Mouse (Mus musculus) ES-E14 (cell line): ENCODE measurements at regions not wholly inside any gene's neighbourhood (a gene's known extent, or its start where the extent isn't known, plus 50 kb on each side); places are given as distances from the start of the nearest gene placed in this dataset.
A peak's percentile ranks its signal among the peaks of the same experiment; 100 is the strongest.
"Not testable (repeated sequence)": the region's sequence is repeated elsewhere in the genome, so short reads cannot be mapped to it uniquely, and the experiment has no call there.

ENCODE experiments used
- DNase-seq: peaks from one replicate; pipeline ENCODE4 v3.0.0-alpha.2; 2013; ENCODE audit warnings: low read depth, low spot score
- H3K27ac ChIP-seq: 2 replicates; pipeline ENCODE4 v1.5.1; 2012; ENCODE audit warnings: low read depth, mild to moderate bottlenecking, low read length, moderate library complexity, mixed read lengths; ENCODE audit not compliant: poor library complexity, insufficient read depth, severe bottlenecking
- H3K36me3 ChIP-seq: 2 replicates; pipeline ENCODE4 v1.6.1; 2012; ENCODE audit warnings: mild to moderate bottlenecking, low read length, moderate library complexity, mixed read lengths; ENCODE audit not compliant: control insufficient read depth, poor library complexity, insufficient read depth, severe bottlenecking
- H3K4me1 ChIP-seq, 2 experiments: fragments of 150-350 bp in 1 of 2; sonication (generic) in 1 of 2; 2 replicates each; pipeline ENCODE4 v1.6.1; 2012; ENCODE audit warnings: low read length in 2 of 2, mild to moderate bottlenecking in 1 of 2, mixed read lengths in 1 of 2; ENCODE audit not compliant: control insufficient read depth in 2 of 2, insufficient read depth in 2 of 2, poor library complexity in 1 of 2
- H3K4me3 ChIP-seq, 2 experiments: fragments of 150-350 bp in 1 of 2; sonication (generic) in 1 of 2; 2 replicates each; pipeline ENCODE4 v1.5.1; 2012; ENCODE audit warnings: low read length in 2 of 2, low read depth in 1 of 2, mild to moderate bottlenecking in 1 of 2, mixed read lengths in 1 of 2; ENCODE audit not compliant: insufficient read depth in 1 of 2, poor library complexity in 1 of 2, severe bottlenecking in 1 of 2
- H3K9ac ChIP-seq: 2 replicates; pipeline ENCODE4 v1.6.1; 2012; ENCODE audit warnings: low read depth, mild to moderate bottlenecking, low read length, mixed read lengths; ENCODE audit not compliant: poor library complexity, insufficient read depth, severe bottlenecking
- H3K9me3 ChIP-seq: fragments of 150-350 bp; sonication (generic); 2 replicates; pipeline ENCODE4 v1.6.1; 2012; ENCODE audit warnings: low read depth, mild to moderate bottlenecking, low read length; ENCODE audit not compliant: control insufficient read depth, insufficient read depth
- CHD2 ChIP-seq: IDR thresholded peaks from 2 replicates; pipeline ENCODE4 v1.6.1; 2014; ENCODE audit warnings: mild to moderate bottlenecking, low read depth, low read length, inconsistent platforms
- HCFC1 ChIP-seq: IDR thresholded peaks from 2 replicates; pipeline ENCODE4 v1.6.1; 2012; ENCODE audit warnings: low read length, inconsistent platforms, borderline replicate concordance; ENCODE audit not compliant: insufficient read depth
- MAFK ChIP-seq: IDR thresholded peaks from 2 replicates; pipeline ENCODE4 v1.6.1; 2014; ENCODE audit warnings: mild to moderate bottlenecking, low read depth, low read length, inconsistent platforms; ENCODE audit not compliant: insufficient read depth
- ZC3H11A ChIP-seq: IDR thresholded peaks from 2 replicates; pipeline ENCODE4 v1.6.1; 2012; ENCODE audit warnings: low read depth, mild to moderate bottlenecking, inconsistent platforms, low read length, borderline replicate concordance
- ZNF384 ChIP-seq: IDR thresholded peaks from 2 replicates; pipeline ENCODE4 v1.6.1; 2012; ENCODE audit warnings: low read depth, low read length, inconsistent platforms
- in situ Hi-C, 2 experiments: fragments of 600-800 bp; cut with MboI; formaldehyde crosslinking; loops; one replicate each; pipeline ENCODE4 v1.15.1; 2025; ENCODE audit warnings: low sequenced_read_pairs in 2 of 2, inconsistent platforms in 1 of 2; ENCODE audit not compliant: unreplicated experiment in 2 of 2

DNA sequence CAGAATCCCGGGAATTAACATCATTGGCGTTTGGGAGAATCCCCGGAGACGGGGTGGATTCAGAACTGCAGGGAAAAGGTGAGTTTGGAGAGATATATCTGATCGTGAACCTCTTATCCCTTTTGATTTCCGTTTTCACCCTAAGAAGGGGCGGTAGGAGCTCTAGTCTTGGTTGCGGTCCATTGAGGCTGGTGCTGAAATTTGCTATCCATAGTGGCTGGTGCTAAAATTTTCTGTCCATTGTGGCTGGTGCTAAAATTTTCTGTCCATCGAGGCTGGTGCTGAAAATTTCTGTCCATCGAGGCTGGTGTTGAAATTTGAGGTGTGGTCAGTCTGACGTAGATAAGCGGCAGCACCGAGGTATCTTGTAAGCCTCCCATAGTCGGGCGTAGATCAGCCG lies 834.1 kb upstream of the Snrpn start:
- H3K4me1 ChIP-seq, in situ Hi-C loops, H3K27ac ChIP-seq, H3K9me3 ChIP-seq, H3K9ac ChIP-seq, H3K4me3 ChIP-seq, H3K36me3 ChIP-seq: not testable (repeated sequence)
- peak; percentile 28 for DNase-seq

GRCm38 (mm10) chr7:60961188-60961587 lies 821.2 kb upstream of the Snrpn start:
- no peak for DNase-seq
- Histone ChIP-seq H3K9ac (no peak overlapping the region), H3K9me3 (no peaks in the 10 kb centered on the region), H3K4me1 (no peaks in the 10 kb centered on the region), H3K27ac (no peak overlapping the region), H3K4me3 (no peak overlapping the region), H3K36me3 (no peaks in the 10 kb centered on the region)
- in situ Hi-C loops = no loop called here
- no peak for TF ChIP-seq CHD2
- no peak for TF ChIP-seq ZNF384
- TF ChIP-seq MAFK = no peak
- no peak for TF ChIP-seq ZC3H11A
- TF ChIP-seq HCFC1 = no peak

GRCm38 (mm10) chr7:60939764-60940457 lies 799.9 kb upstream of the Snrpn start:
- H3K4me1 ChIP-seq = no peaks in the 10 kb centered on the region
- H3K9me3 ChIP-seq = no peaks in the 10 kb centered on the region
- no peak overlapping the region for H3K27ac ChIP-seq
- no peaks in the 10 kb centered on the region for H3K36me3 ChIP-seq
- TF ChIP-seq CHD2 (no peak), MAFK (no peak), HCFC1 (no peak), ZC3H11A (no peak), ZNF384 (no peak)
- DNase-seq = no peak
- H3K9ac ChIP-seq = no peak overlapping the region
- in situ Hi-C loops = no loop called here
- no peak overlapping the region for H3K4me3 ChIP-seq
